Mouse (Mus musculus): ENCODE measurements around the gene Dusp1.

DNA sequence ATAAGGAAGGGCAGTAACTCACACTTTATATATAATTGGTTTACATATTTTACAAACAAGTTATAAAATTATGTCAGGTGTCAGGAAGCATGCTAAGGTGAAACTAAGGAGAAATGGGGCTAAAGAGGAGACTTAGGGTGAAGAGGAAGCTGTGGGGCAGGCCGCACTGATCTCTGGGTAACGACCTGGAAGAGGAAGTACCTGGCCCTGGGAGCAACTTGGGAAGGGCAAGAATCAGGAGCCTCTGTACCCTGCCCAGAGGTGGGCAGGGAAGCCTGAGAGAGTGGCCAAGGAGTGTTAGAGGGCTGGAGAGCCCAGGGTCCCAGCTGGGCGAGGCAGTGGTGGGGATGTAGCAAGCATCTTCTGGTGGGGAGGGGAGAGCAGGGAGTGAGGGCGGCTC is 81.0 kb downstream of the Dusp1 start:
- TF ChIP-seq TAL1 (IDR thresholded peaks at IDR 0.05; ENCODE audit: low read length) = no peak
- no peak for TF ChIP-seq GATA1 (IDR thresholded peaks at IDR 0.05; ENCODE audit: low read length)

Measured in erythroblast, embryonic 14.5 days (primary cell).